Mouse (Mus musculus) forebrain, postnatal 0 days (tissue): ENCODE measurements around the gene Adora1. TPM values are rescaled to one million over a fixed set of nuclear protein-coding genes. Genes with fewer than 3 reads are reported as not detected.

Source experiments
- ATAC-seq: fragments of 200-750 bp; cut with Nextera tagmentation; 2 replicates; pipeline ENCODE4 v1.8.0; 2017; ENCODE audit warnings: mild to moderate bottlenecking, moderate library complexity
- DNase-seq: peaks from one replicate; pipeline ENCODE4 v3.0.0-alpha.2; 2015
- H3K27ac ChIP-seq: fragments of 300-500 bp; sonication (generic); 2 replicates; pipeline ENCODE4 v1.5.1; 2014; ENCODE audit warnings: low read depth, mild to moderate bottlenecking, antibody characterized with exemption, low read length, moderate library complexity, mixed read lengths
- H3K27me3 ChIP-seq: fragments of 300-500 bp; sonication (generic); 2 replicates; pipeline ENCODE4 v1.6.1; 2014; ENCODE audit warnings: mild to moderate bottlenecking, low read length, mixed read lengths; ENCODE audit not compliant: insufficient read depth
- H3K36me3 ChIP-seq: fragments of 300-500 bp; sonication (generic); 2 replicates; pipeline ENCODE4 v1.6.1; 2014; ENCODE audit warnings: mild to moderate bottlenecking, moderate library complexity; ENCODE audit not compliant: insufficient read depth
- H3K4me1 ChIP-seq: fragments of 300-500 bp; sonication (generic); 2 replicates; pipeline ENCODE4 v1.6.1; 2014; ENCODE audit warnings: antibody characterized with exemption; ENCODE audit not compliant: insufficient read depth
- H3K4me2 ChIP-seq: fragments of 300-500 bp; sonication (generic); 2 replicates; pipeline ENCODE4 v1.6.1; 2014; ENCODE audit warnings: low read depth, mild to moderate bottlenecking, moderate library complexity
- H3K4me3 ChIP-seq: fragments of 300-500 bp; sonication (generic); 2 replicates; pipeline ENCODE4 v1.5.1; 2014; ENCODE audit warnings: low read depth, low read length, mixed read lengths
- H3K9ac ChIP-seq: fragments of 300-500 bp; sonication (generic); 2 replicates; pipeline ENCODE4 v1.6.1; 2014; ENCODE audit warnings: mild to moderate bottlenecking
- H3K9me3 ChIP-seq: fragments of 300-500 bp; sonication (generic); 2 replicates; pipeline ENCODE4 v1.6.1; 2016; ENCODE audit warnings: low read length
- CTCF ChIP-seq: sonication (generic); IDR thresholded peaks from 2 replicates; pipeline ENCODE4 v1.5.1; 2016; ENCODE audit warnings: antibody characterized with exemption, control low read depth, low read depth
- WGBS: fragments of 180-500 bp; shearing (Covaris S2); extraction: QIAGEN DNeasy Blood & Tissue Kit; methylation state at CpG from one replicate; pipeline ENCODE4 v1.1.7; 2014; 5-methylcytosine and 5-hydroxymethylcytosine counted together
- polyA plus RNA-seq: library from polyadenylated mRNA; unstranded; fragments of >200 nt; fragmentation: Nextera tagmentation; extraction: Ambion mirVana; gene quantifications from 2 replicates; pipeline ENCODE4 v1.2.1, GENCODE M21; 2015
- total RNA-seq: library from RNA; depleted of rRNA; stranded (reverse); fragments of >200 nt; gene quantifications from 2 replicates; pipeline ENCODE4 v1.2.3, GENCODE M21; 2014

Adora1 gene
- total and polyA plus RNA-seq, 2 experiments from 2014 or later = 37.5 to 38.4 TPM

DNA sequence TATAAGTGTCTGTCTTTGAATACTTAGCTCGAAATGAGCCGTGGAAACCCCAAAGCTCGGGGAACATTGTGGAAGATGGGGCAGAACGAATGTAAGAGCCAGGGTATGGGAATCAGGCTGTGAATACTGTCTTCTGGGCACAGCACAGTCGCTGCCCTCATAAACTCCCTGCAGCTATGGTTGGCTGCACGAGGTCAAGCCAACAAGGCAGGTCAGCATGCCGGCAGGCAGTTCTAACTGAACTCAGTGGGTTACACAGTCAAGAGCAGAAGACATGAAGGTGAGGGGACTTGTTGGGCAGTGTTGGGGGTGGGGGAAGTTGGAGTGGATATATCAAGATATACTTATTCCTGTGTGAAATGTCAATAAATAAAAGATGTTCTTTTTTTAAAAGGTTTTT is 20.2 kb downstream of the Adora1 start:
- Histone ChIP-seq H3K4me1 (0 out of 2 replicates have a peak, but pooled peaks cover 4% of the 10 kb centered on the region), H3K27me3 (no peaks in the 10 kb centered on the region), H3K4me3 (no peak overlapping the region), H3K9me3 (no peaks in the 10 kb centered on the region), H3K36me3 (no peaks in the 10 kb centered on the region), H3K9ac (no peak overlapping the region), H3K4me2 (no peak overlapping the region), H3K27ac (no peak overlapping the region)
- no peak for TF ChIP-seq CTCF
- DNase-seq (no peak), ATAC-seq (no peak)
- 67% methylated on average over 7 of the region's 7 CpGs for WGBS

DNA sequence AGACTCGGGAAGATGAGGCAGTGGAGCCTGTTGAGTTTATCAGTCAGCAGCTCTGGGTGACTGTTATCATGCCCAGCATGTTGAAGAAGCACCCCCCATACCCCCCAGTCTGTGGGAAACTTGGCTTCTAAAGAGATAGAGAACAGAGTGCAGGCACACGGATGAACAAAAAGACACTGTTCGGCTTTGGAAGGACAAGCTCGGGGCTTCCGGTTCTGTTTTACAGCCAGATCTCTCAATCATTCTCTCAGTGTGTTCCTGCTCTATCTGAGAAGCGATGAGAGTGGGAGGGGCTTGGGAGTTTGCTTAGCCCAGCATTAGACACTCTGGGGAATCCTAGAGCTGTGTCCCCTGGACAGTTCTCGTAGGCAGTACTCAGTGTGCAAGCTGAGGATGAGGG is 21.8 kb downstream of the Adora1 start:
- DNase-seq (no peak), ATAC-seq (peak; percentile 40; the same call in 1 of the 2 replicates)
- no peaks in the 10 kb centered on the region for H3K36me3 ChIP-seq
- H3K27ac ChIP-seq = no peak overlapping the region
- no peak for TF ChIP-seq CTCF
- H3K9ac ChIP-seq = no peak overlapping the region
- 0 out of 2 replicates have a peak, but pooled peaks cover 4% of the 10 kb centered on the region for H3K4me1 ChIP-seq
- no peak overlapping the region for H3K4me3 ChIP-seq
- no peaks in the 10 kb centered on the region for H3K27me3 ChIP-seq
- no peak overlapping the region for H3K4me2 ChIP-seq
- WGBS = 68% methylated on average over 7 of the region's 7 CpGs
- H3K9me3 ChIP-seq = no peaks in the 10 kb centered on the region

DNA sequence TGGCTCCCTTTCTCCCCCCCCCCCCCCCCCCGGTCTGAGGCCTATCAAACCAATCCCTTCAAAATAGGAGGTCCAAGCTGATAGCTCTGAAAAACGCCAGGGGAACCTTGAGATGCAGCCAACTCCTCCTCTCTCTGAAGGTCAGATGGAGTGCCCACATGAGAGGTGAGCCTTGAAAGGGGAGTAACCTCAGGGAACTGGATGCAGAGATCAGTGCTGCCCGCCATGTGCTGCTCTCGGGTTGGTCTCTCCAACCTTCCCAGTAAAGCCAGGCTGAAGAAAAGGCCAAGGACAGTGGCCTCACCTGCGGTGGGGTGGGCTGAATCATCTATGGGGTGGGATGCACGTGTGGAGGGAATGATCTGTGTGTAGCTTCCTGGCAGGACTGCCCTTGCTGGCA is 22.9 kb downstream of the Adora1 start:
- Histone ChIP-seq H3K36me3 (no peaks in the 10 kb centered on the region), H3K9me3 (no peaks in the 10 kb centered on the region), H3K9ac (no peak overlapping the region), H3K27me3 (no peaks in the 10 kb centered on the region), H3K4me1 (0 out of 2 replicates have a peak, but pooled peaks cover 4% of the 10 kb centered on the region), H3K27ac (no peak overlapping the region), H3K4me2 (no peak overlapping the region), H3K4me3 (no peak overlapping the region)
- 71% methylated on average over 5 of the region's 6 CpGs for WGBS
- DNase-seq (no peak), ATAC-seq (no peak)
- no peak for TF ChIP-seq CTCF

- WGBS = 11% methylated on average over 2 of the region's 2 CpGs
- Histone ChIP-seq H3K27me3 (no peaks in the 10 kb centered on the region), H3K4me1 (0 out of 2 replicates have a peak, but pooled peaks cover 4% of the 10 kb centered on the region), H3K9ac (no peak overlapping the region), H3K27ac (no peak overlapping the region), H3K4me2 (no peak overlapping the region), H3K4me3 (no peak overlapping the region), H3K36me3 (no peaks in the 10 kb centered on the region), H3K9me3 (no peaks in the 10 kb centered on the region)
- no peak for ATAC-seq
- no peak for TF ChIP-seq CTCF
- no peak for DNase-seq
Measured at GRCm38 (mm10) chr1:134211631-134212030, 23.6 kb downstream of the Adora1 start.

DNA sequence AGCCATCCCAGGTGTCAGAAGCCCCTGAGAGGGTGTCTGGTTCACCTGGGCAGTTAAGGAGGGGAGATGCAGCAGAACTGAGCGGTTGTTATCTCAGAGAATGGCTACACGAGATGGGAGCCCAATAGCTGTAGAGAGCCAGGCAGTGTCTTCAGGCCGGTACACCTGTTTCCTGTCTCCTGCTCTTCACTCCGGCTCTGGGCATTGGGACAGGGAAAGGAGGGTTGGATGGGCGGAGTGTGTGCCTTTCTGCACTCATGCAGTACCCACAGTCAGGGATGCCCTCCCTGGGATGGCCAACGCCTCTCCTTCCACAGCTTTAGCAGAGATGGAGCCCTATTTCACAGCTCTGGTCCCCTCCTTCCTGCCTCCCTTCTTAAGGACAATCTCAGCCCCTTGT is 24.2 kb downstream of the Adora1 start:
- H3K4me3 ChIP-seq = no peak overlapping the region
- no peaks in the 10 kb centered on the region for H3K36me3 ChIP-seq
- H3K4me2 ChIP-seq = no peak overlapping the region
- ATAC-seq = no peak
- H3K4me1 ChIP-seq = 0 out of 2 replicates have a peak, but pooled peaks cover 4% of the 10 kb centered on the region
- 69% methylated on average over 6 of the region's 6 CpGs for WGBS
- no peaks in the 10 kb centered on the region for H3K9me3 ChIP-seq
- DNase-seq = no peak
- no peak for TF ChIP-seq CTCF
- H3K27ac ChIP-seq = no peak overlapping the region
- H3K9ac ChIP-seq = no peak overlapping the region
- H3K27me3 ChIP-seq = no peaks in the 10 kb centered on the region

DNA sequence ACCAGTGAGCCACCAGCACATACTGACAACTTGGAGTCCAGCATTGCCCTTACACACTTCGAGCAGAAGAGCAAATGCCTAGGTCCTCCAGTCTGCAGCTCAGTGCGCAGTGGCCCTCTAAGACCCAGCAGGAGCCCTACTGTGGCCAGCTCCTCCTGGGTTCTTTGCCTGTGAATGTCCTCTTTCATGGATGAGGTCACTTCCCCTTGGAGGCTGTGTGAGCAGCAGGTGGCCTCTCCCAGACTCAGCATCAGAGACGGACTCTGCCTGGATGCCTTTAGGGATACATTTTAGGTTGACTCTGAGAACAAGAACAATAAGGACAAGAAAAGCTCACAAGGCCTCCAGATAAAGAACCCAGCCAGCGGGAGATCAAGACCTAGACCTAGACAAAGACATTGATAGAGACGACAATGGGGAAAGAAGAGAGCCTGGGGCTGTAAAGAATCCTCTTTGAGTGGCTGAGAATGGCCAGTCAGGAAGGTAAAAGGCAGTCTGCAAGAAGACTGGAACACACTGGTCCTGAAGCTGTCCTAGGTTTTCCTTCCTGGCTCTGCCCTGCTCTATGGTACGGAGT is 25.0 kb downstream of the Adora1 start:
- Histone ChIP-seq H3K4me1 (peaks cover 5% of the 10 kb centered on the region; the same call in 1 of the 2 replicates), H3K36me3 (no peaks in the 10 kb centered on the region), H3K27me3 (no peaks in the 10 kb centered on the region), H3K4me3 (no peak overlapping the region), H3K9me3 (no peaks in the 10 kb centered on the region), H3K9ac (no peak overlapping the region), H3K4me2 (no peak overlapping the region), H3K27ac (no peak overlapping the region)
- ATAC-seq (no peak), DNase-seq (no peak)
- TF ChIP-seq CTCF = no peak
- WGBS = 50% methylated on average over 6 of the region's 6 CpGs

GRCm38 (mm10) chr1:134206085-134206484 is 29.1 kb downstream of the Adora1 start:
- Histone ChIP-seq H3K4me1 (peaks cover 12% of the 10 kb centered on the region; the same call in 1 of the 2 replicates), H3K9me3 (no peaks in the 10 kb centered on the region), H3K36me3 (no peaks in the 10 kb centered on the region; the same call in 1 of the 2 replicates), H3K27ac (no peak overlapping the region), H3K27me3 (no peaks in the 10 kb centered on the region), H3K9ac (no peak overlapping the region), H3K4me3 (no peak overlapping the region), H3K4me2 (no peak overlapping the region)
- 58% methylated on average over 5 of the region's 5 CpGs for WGBS
- ATAC-seq = no peak
- TF ChIP-seq CTCF = no peak
- no peak for DNase-seq
